Mouse (Mus musculus): ENCODE measurements around the gene Fgf13. TPM values are rescaled to one million over a fixed set of nuclear protein-coding genes. Genes with fewer than 3 reads are reported as not detected.

Fgf13 gene
- polyA plus RNA-seq (2014; fragmentation: Nextera tagmentation; extraction: Ambion mirVana) = 5.5 and 6.6 TPM in 2 replicates

DNA sequence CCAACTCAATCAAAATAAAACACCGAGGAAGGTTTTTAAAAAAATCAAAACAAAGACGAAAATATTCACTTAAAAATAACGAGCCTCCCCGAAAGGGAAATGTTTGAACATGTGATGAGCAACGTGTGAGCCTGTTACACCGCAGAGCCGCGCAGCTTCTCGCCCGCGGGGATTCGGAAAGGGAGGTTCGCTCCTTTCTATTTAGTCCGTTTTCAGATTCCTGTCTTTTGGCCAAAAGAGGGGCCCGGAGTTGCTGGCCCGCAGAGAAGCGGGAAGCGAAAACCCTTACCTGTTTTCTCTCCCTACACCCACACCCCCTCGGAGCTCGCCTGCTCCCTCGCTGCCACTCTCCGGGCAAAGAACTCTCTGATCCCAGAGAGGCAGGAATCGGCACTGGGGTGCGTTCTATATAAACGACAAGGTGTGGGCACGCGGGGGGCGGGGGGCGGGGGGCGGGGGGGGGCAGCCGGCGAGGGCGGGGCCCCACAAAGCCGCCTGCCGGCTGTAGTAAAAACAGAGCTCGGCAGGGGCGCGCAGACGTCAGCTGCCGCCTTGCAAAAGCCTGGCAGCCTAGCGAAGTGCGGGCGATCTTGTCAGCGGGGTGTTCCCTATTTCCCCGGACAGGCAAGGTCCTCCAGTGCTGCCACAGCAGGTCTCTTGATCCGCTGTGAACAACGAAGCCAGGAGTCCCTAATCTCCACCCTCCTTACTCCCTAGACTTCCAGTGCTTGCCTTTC, at the start of gene Fgf13:
TSS of gene Fgf13 (minus strand) at position 377 of the 737 bp plus-strand sequence.
- no peaks in the 10 kb centered on the region for H3K36me3 ChIP-seq (ENCODE audit: control insufficient read depth, insufficient read depth, low read length)
- no peak for ATAC-seq (replicated peaks; ENCODE audit: low FRiP score)
- DNase-seq (ENCODE audit: low spot score) = peak; percentile 30

GRCm38 (mm10) chrX:59606535-59606934, 38.7 kb upstream of the Fgf13 start:
- Histone ChIP-seq H3K27me3 (replicated peaks; ENCODE audit: control insufficient read depth, insufficient read depth, low read length) (no peaks in the 10 kb centered on the region), H3K4me1 (replicated peaks; ENCODE audit: control insufficient read depth, insufficient read depth, low read length) (no peaks in the 10 kb centered on the region), H3K4me3 (ENCODE audit: low read depth, low read length) (no peak overlapping the region), H3K9ac (ENCODE audit: low read depth, low read length) (no peak overlapping the region), H3K4me2 (no peak overlapping the region), H3K9me3 (ENCODE audit: control insufficient read depth, low read length) (no peaks in the 10 kb centered on the region), H3K36me3 (ENCODE audit: control insufficient read depth, insufficient read depth, low read length) (no peaks in the 10 kb centered on the region), H3K27ac (ENCODE audit: low read depth, low read length) (no peak overlapping the region)
- DNase-seq (ENCODE audit: low spot score) = no peak
- no peak for ATAC-seq (replicated peaks; ENCODE audit: low FRiP score)
- WGBS = 58% methylated on average over 1 of the region's 1 CpGs

More for the DNA sequence above, at the start of gene Fgf13:
- no peaks in the 10 kb centered on the region for H3K4me1 ChIP-seq (replicated peaks; ENCODE audit: control insufficient read depth, insufficient read depth, low read length)
- H3K4me3 ChIP-seq (ENCODE audit: low read depth, low read length) = peak within 1 kb of the TSS; percentile 34
- no peak within 1 kb of the TSS for H3K9ac ChIP-seq (ENCODE audit: low read depth, low read length)
- H3K9me3 ChIP-seq (ENCODE audit: control insufficient read depth, low read length) = no peaks in the 10 kb centered on the region
- peaks cover 34% of the 10 kb centered on the region for H3K27me3 ChIP-seq (replicated peaks; ENCODE audit: control insufficient read depth, insufficient read depth, low read length)
- WGBS = 19% methylated on average over 36 of the region's 47 CpGs
- H3K27ac ChIP-seq (ENCODE audit: low read depth, low read length) = no peak within 1 kb of the TSS
- peak within 1 kb of the TSS; percentile 60 for H3K4me2 ChIP-seq

GRCm38 (mm10) chrX:59589050-59589449, 21.2 kb upstream of the Fgf13 start:
- Histone ChIP-seq H3K4me2 (no peak overlapping the region), H3K36me3 (ENCODE audit: control insufficient read depth, insufficient read depth, low read length) (no peaks in the 10 kb centered on the region), H3K4me1 (replicated peaks; ENCODE audit: control insufficient read depth, insufficient read depth, low read length) (no peaks in the 10 kb centered on the region), H3K27ac (ENCODE audit: low read depth, low read length) (no peak overlapping the region), H3K4me3 (ENCODE audit: low read depth, low read length) (no peak overlapping the region), H3K9me3 (ENCODE audit: control insufficient read depth, low read length) (no peaks in the 10 kb centered on the region), H3K9ac (ENCODE audit: low read depth, low read length) (no peak overlapping the region), H3K27me3 (replicated peaks; ENCODE audit: control insufficient read depth, insufficient read depth, low read length) (no peaks in the 10 kb centered on the region)
- WGBS = 40% methylated on average over 5 of the region's 5 CpGs
- ATAC-seq (replicated peaks; ENCODE audit: low FRiP score) = no peak
- no peak for DNase-seq (ENCODE audit: low spot score)

GRCm38 (mm10) chrX:59585508-59586186, 17.8 kb upstream of the Fgf13 start:
- no peaks in the 10 kb centered on the region for H3K36me3 ChIP-seq (ENCODE audit: control insufficient read depth, insufficient read depth, low read length)
- H3K27me3 ChIP-seq (replicated peaks; ENCODE audit: control insufficient read depth, insufficient read depth, low read length) = no peaks in the 10 kb centered on the region
- no peaks in the 10 kb centered on the region for H3K4me1 ChIP-seq (replicated peaks; ENCODE audit: control insufficient read depth, insufficient read depth, low read length)
- no peak overlapping the region for H3K27ac ChIP-seq (ENCODE audit: low read depth, low read length)
- no peak overlapping the region for H3K4me2 ChIP-seq
- DNase-seq (ENCODE audit: low spot score) = no peak
- no peak overlapping the region for H3K4me3 ChIP-seq (ENCODE audit: low read depth, low read length)
- ATAC-seq (replicated peaks; ENCODE audit: low FRiP score) = no peak
- H3K9ac ChIP-seq (ENCODE audit: low read depth, low read length) = no peak overlapping the region
- H3K9me3 ChIP-seq (ENCODE audit: control insufficient read depth, low read length) = no peaks in the 10 kb centered on the region
- WGBS = 75% methylated on average over 11 of the region's 11 CpGs

- H3K36me3 ChIP-seq (ENCODE audit: control insufficient read depth, insufficient read depth, low read length) = no peaks in the 10 kb centered on the region
- no peaks in the 10 kb centered on the region for H3K27me3 ChIP-seq (replicated peaks; ENCODE audit: control insufficient read depth, insufficient read depth, low read length)
- no peak overlapping the region for H3K27ac ChIP-seq (ENCODE audit: low read depth, low read length)
- H3K4me2 ChIP-seq = no peak overlapping the region
- no peak overlapping the region for H3K4me3 ChIP-seq (ENCODE audit: low read depth, low read length)
- DNase-seq (ENCODE audit: low spot score) (no peak), ATAC-seq (replicated peaks; ENCODE audit: low FRiP score) (no peak)
- H3K4me1 ChIP-seq (replicated peaks; ENCODE audit: control insufficient read depth, insufficient read depth, low read length) = no peaks in the 10 kb centered on the region
- no peaks in the 10 kb centered on the region for H3K9me3 ChIP-seq (ENCODE audit: control insufficient read depth, low read length)
- H3K9ac ChIP-seq (ENCODE audit: low read depth, low read length) = no peak overlapping the region
Observed at GRCm38 (mm10) chrX:59584034-59584433, 16.2 kb upstream of the Fgf13 start.

GRCm38 (mm10) chrX:59566826-59567694, 811 bp downstream of the Fgf13 start:
- no peak overlapping the region for H3K9ac ChIP-seq (ENCODE audit: low read depth, low read length)
- no peaks in the 10 kb centered on the region for H3K9me3 ChIP-seq (ENCODE audit: control insufficient read depth, low read length)
- peak; percentile 32 for DNase-seq (ENCODE audit: low spot score)
- peaks cover 34% of the 10 kb centered on the region for H3K27me3 ChIP-seq (replicated peaks; ENCODE audit: control insufficient read depth, insufficient read depth, low read length)
- no peaks in the 10 kb centered on the region for H3K4me1 ChIP-seq (replicated peaks; ENCODE audit: control insufficient read depth, insufficient read depth, low read length)
- peak overlapping the region; percentile 60 for H3K4me2 ChIP-seq
- no peak overlapping the region for H3K27ac ChIP-seq (ENCODE audit: low read depth, low read length)
- no peaks in the 10 kb centered on the region for H3K36me3 ChIP-seq (ENCODE audit: control insufficient read depth, insufficient read depth, low read length)
- 18% methylated on average over 63 of the region's 75 CpGs for WGBS
- no peak; the same call in 1 of the 2 replicates for ATAC-seq (replicated peaks; ENCODE audit: low FRiP score)
- peak overlapping the region; percentile 34 for H3K4me3 ChIP-seq (ENCODE audit: low read depth, low read length)

DNA sequence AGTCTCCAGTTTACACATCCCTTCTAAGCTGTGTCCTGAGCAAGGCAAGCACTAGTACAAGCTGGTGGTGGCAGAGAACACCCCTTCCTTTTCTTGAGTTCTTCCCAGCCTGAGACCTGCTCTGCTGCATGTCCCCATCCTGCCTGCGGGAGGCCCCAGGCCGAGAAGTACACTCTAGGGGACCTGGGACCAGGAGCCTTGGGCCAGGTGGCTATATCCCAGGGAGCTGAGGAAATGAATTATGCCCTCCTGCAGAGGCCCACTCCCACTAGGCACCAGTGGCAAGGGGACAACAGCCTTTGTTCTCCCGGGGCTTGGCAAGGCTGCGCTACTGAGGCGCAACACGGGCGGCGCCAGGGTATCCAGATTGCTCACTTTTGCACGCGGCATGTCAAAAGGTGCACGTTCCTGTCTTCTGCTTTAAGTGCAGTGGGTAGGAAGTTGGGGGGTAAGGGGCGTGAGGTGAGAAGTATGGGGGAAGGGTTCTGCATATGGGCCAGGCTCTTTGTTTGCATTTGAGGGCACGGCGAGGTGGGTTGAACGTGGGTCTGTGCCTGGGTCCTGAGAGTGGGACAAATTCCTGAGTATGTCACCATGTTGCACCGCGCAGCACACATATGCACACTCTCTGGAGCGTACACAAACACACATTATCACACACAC, 1.7 kb downstream of the Fgf13 start:
- ATAC-seq (replicated peaks; ENCODE audit: low FRiP score) = no peak
- H3K36me3 ChIP-seq (ENCODE audit: control insufficient read depth, insufficient read depth, low read length) = no peaks in the 10 kb centered on the region
- no peak for DNase-seq (ENCODE audit: low spot score)
- no peaks in the 10 kb centered on the region for H3K9me3 ChIP-seq (ENCODE audit: control insufficient read depth, low read length)
- 33% methylated on average over 18 of the region's 18 CpGs for WGBS
- peaks cover 34% of the 10 kb centered on the region for H3K27me3 ChIP-seq (replicated peaks; ENCODE audit: control insufficient read depth, insufficient read depth, low read length)
- no peak overlapping the region for H3K4me3 ChIP-seq (ENCODE audit: low read depth, low read length)
- no peak overlapping the region for H3K4me2 ChIP-seq
- no peak overlapping the region for H3K27ac ChIP-seq (ENCODE audit: low read depth, low read length)
- no peak overlapping the region for H3K9ac ChIP-seq (ENCODE audit: low read depth, low read length)
- no peaks in the 10 kb centered on the region for H3K4me1 ChIP-seq (replicated peaks; ENCODE audit: control insufficient read depth, insufficient read depth, low read length)

- no peak overlapping the region for H3K4me2 ChIP-seq
- H3K4me1 ChIP-seq (replicated peaks; ENCODE audit: control insufficient read depth, insufficient read depth, low read length) = no peaks in the 10 kb centered on the region
- no peaks in the 10 kb centered on the region for H3K9me3 ChIP-seq (ENCODE audit: control insufficient read depth, low read length)
- no peak overlapping the region for H3K27ac ChIP-seq (ENCODE audit: low read depth, low read length)
- WGBS = 72% methylated on average over 2 of the region's 2 CpGs
- H3K9ac ChIP-seq (ENCODE audit: low read depth, low read length) = no peak overlapping the region
- no peak for ATAC-seq (replicated peaks; ENCODE audit: low FRiP score)
- no peaks in the 10 kb centered on the region for H3K27me3 ChIP-seq (replicated peaks; ENCODE audit: control insufficient read depth, insufficient read depth, low read length)
- H3K36me3 ChIP-seq (ENCODE audit: control insufficient read depth, insufficient read depth, low read length) = no peaks in the 10 kb centered on the region
- H3K4me3 ChIP-seq (ENCODE audit: low read depth, low read length) = no peak overlapping the region
- no peak for DNase-seq (ENCODE audit: low spot score)
Observed at GRCm38 (mm10) chrX:59547931-59548330, 19.9 kb downstream of the Fgf13 start.
